Mouse (Mus musculus): ENCODE data around the gene Camk2d.

DNA sequence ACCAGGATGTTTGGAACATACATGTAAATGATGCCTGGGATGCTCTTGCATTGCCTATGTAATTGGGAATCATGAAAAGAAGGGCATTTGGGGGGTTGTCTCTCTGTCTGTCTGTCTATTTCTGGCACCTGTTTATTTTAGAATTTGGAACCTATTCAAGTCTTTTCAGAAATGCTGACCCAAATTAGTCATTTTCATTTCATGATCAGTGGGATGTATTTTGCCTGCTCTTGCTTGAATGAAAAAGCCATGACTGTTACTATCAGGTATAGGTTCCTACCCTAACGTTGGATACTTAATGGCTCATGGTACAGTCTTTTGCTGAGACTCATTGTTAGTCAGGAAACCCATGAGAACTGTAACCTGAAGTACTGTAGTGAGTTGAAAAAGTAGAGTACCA lies 144.0 kb downstream of the Camk2d start:
- TF ChIP-seq CTCF (IDR thresholded peaks at IDR 0.05; ENCODE audit: low read depth, low read length) (no peak), GATA1 (IDR thresholded peaks at IDR 0.05; ENCODE audit: borderline replicate concordance, low read length) (no peak)

All from G1E (cell line).